Mouse (Mus musculus): ENCODE measurements around the gene Olfr618. TPM values are rescaled to one million over a fixed set of nuclear protein-coding genes. Genes with fewer than 3 reads are reported as not detected.
"Not testable (repeated sequence)": the region's sequence is repeated elsewhere in the genome, so short reads cannot be mapped to it uniquely, and the experiment has no call there.

The Olfr618 gene
- not detected in 2 replicates for polyA plus RNA-seq (2014; fragmentation: Nextera tagmentation; extraction: Ambion mirVana)

DNA sequence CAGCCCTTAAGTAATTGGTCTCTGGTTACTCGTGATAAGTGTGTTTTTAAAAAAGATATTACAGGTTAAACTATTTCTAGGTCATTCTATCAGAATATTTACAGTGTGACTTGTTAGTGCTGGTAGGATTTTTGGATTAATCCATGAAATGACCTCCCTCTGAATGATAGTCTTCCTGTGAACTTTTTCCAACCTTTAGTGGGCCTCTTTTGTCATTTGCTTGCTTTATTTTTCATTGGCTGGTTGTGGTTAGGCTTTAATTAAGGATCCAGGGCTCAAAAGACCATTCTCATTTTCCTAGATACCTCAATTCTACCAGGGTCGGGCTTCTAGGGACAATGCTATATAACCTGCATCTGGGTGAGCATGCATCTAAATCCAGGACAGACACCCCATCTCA, at the start of gene Olfr618:
Gene Olfr618, plus strand, starts transcription at position 301 of the 400 bp plus-strand sequence.
- H3K27me3 ChIP-seq (ENCODE audit: control insufficient read depth, insufficient read depth, low read length): no peaks in the 10 kb centered on the region
- H3K4me1 ChIP-seq (ENCODE audit: control insufficient read depth, insufficient read depth, low read length): no peaks in the 10 kb centered on the region
- no peak within 1 kb of the TSS for H3K9ac ChIP-seq (replicated peaks; ENCODE audit: low read depth, low read length)
- H3K4me2 ChIP-seq (ENCODE audit: low read depth, low read length): no peak within 1 kb of the TSS
- WGBS: 61% methylated on average over 2 of the region's 2 CpGs
- H3K4me3 ChIP-seq (ENCODE audit: low read depth, low read length): no peak within 1 kb of the TSS
- no peaks in the 10 kb centered on the region for H3K9me3 ChIP-seq (ENCODE audit: control insufficient read depth, low read length)
- H3K27ac ChIP-seq (ENCODE audit: low read depth, low read length): no peak within 1 kb of the TSS
- no peaks in the 10 kb centered on the region for H3K36me3 ChIP-seq (ENCODE audit: control insufficient read depth, insufficient read depth, low read length)
- ATAC-seq (ENCODE audit: low read depth): no peak

DNA sequence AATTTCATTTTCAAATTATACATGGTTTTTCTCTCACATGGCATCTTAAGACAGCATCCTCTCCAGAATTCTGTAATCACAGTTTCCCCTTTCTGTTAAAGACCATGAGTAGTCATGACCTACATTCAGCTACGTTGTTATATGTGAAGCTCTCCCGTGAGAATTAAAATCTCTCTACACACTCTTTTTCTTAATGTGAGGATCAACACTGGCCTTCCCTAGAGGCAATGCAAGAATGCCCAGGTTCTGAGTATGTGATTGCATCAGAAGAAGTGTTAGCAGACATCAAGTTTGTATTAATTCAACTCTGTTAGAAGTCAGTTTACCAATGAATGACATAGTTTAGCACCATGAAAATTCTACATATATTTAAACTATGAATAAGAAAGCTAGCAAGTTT, 47.3 kb upstream of the Olfr618 start, which contains the start of gene Olfr612:
Gene Olfr612, minus strand, starts transcription at position 101 of the 400 bp plus-strand sequence.
- H3K4me3 ChIP-seq (ENCODE audit: low read depth, low read length); H3K9ac ChIP-seq (replicated peaks; ENCODE audit: low read depth, low read length); ATAC-seq (ENCODE audit: low read depth); H3K9me3 ChIP-seq (ENCODE audit: control insufficient read depth, low read length); H3K27me3 ChIP-seq (ENCODE audit: control insufficient read depth, insufficient read depth, low read length); H3K36me3 ChIP-seq (ENCODE audit: control insufficient read depth, insufficient read depth, low read length); H3K27ac ChIP-seq (ENCODE audit: low read depth, low read length); H3K4me1 ChIP-seq (ENCODE audit: control insufficient read depth, insufficient read depth, low read length); H3K4me2 ChIP-seq (ENCODE audit: low read depth, low read length): not testable (repeated sequence)
- 85% methylated on average over 2 of the region's 2 CpGs for WGBS

- ATAC-seq (ENCODE audit: low read depth): no peak
- Histone ChIP-seq H3K9me3 (ENCODE audit: control insufficient read depth, low read length) (no peaks in the 10 kb centered on the region), H3K27me3 (ENCODE audit: control insufficient read depth, insufficient read depth, low read length) (no peaks in the 10 kb centered on the region), H3K27ac (ENCODE audit: low read depth, low read length) (no peak within 1 kb of the TSS), H3K36me3 (ENCODE audit: control insufficient read depth, insufficient read depth, low read length) (no peaks in the 10 kb centered on the region), H3K4me3 (ENCODE audit: low read depth, low read length) (no peak within 1 kb of the TSS), H3K4me1 (ENCODE audit: control insufficient read depth, insufficient read depth, low read length) (no peaks in the 10 kb centered on the region), H3K4me2 (ENCODE audit: low read depth, low read length) (no peak within 1 kb of the TSS), H3K9ac (replicated peaks; ENCODE audit: low read depth, low read length) (no peak within 1 kb of the TSS)
- 91% methylated on average over 2 of the region's 2 CpGs for WGBS
Measured at GRCm38 (mm10) chr7:103547774-103548173, 42.1 kb upstream of the Olfr618 start, which contains the start of gene Olfr613. TSS of gene Olfr613 (plus strand) at chr7:103548074.

GRCm38 (mm10) chr7:103555779-103556178, 34.1 kb upstream of the Olfr618 start, which contains the start of gene Olfr615:
TSS of gene Olfr615 (plus strand) at chr7:103556079.
- no peaks in the 10 kb centered on the region for H3K36me3 ChIP-seq (ENCODE audit: control insufficient read depth, insufficient read depth, low read length)
- H3K27ac ChIP-seq (ENCODE audit: low read depth, low read length): no peak within 1 kb of the TSS
- no peak within 1 kb of the TSS for H3K4me2 ChIP-seq (ENCODE audit: low read depth, low read length)
- no peaks in the 10 kb centered on the region for H3K27me3 ChIP-seq (ENCODE audit: control insufficient read depth, insufficient read depth, low read length)
- no peak within 1 kb of the TSS for H3K9ac ChIP-seq (replicated peaks; ENCODE audit: low read depth, low read length)
- no peak for ATAC-seq (ENCODE audit: low read depth)
- no peaks in the 10 kb centered on the region for H3K4me1 ChIP-seq (ENCODE audit: control insufficient read depth, insufficient read depth, low read length)
- no peaks in the 10 kb centered on the region for H3K9me3 ChIP-seq (ENCODE audit: control insufficient read depth, low read length)
- H3K4me3 ChIP-seq (ENCODE audit: low read depth, low read length): no peak within 1 kb of the TSS
- WGBS: 88% methylated on average over 2 of the region's 2 CpGs

GRCm38 (mm10) chr7:103569043-103569442, 20.9 kb upstream of the Olfr618 start, which contains the start of gene Olfr616:
TSS of gene Olfr616 (minus strand) at chr7:103569143.
- Histone ChIP-seq H3K4me1 (ENCODE audit: control insufficient read depth, insufficient read depth, low read length) (no peaks in the 10 kb centered on the region), H3K4me3 (ENCODE audit: low read depth, low read length) (no peak within 1 kb of the TSS), H3K4me2 (ENCODE audit: low read depth, low read length) (no peak within 1 kb of the TSS), H3K9me3 (ENCODE audit: control insufficient read depth, low read length) (no peaks in the 10 kb centered on the region), H3K9ac (replicated peaks; ENCODE audit: low read depth, low read length) (no peak within 1 kb of the TSS), H3K27ac (ENCODE audit: low read depth, low read length) (no peak within 1 kb of the TSS), H3K27me3 (ENCODE audit: control insufficient read depth, insufficient read depth, low read length) (no peaks in the 10 kb centered on the region), H3K36me3 (ENCODE audit: control insufficient read depth, insufficient read depth, low read length) (no peaks in the 10 kb centered on the region)
- WGBS: 76% methylated on average over 3 of the region's 3 CpGs
- ATAC-seq (ENCODE audit: low read depth): no peak

DNA sequence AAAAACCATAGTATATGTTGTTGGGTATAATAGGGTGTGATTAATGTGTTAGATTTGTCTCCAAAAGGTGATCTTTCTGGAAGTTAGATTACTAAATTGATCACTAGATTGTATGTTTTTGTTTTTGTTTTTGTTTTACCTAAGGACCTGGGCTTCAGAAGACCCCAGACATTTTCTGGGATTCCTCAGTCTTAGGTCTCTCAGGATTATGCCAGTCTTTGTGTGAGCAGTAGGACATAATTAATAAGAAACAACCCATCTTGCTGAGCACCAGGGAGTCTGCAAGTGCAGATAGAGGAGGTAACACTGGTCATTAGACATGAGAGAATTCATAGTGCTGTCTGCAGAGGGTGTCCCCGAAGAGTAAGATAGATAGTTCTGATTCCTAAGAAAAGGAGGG, 17.1 kb upstream of the Olfr618 start, which contains the start of gene Olfr617:
Gene Olfr617, plus strand, starts transcription at position 301 of the 400 bp plus-strand sequence.
- WGBS: 88% methylated on average over 1 of the region's 1 CpGs
- H3K4me3 ChIP-seq (ENCODE audit: low read depth, low read length): no peak within 1 kb of the TSS
- H3K27me3 ChIP-seq (ENCODE audit: control insufficient read depth, insufficient read depth, low read length): no peaks in the 10 kb centered on the region
- no peak within 1 kb of the TSS for H3K9ac ChIP-seq (replicated peaks; ENCODE audit: low read depth, low read length)
- H3K4me1 ChIP-seq (ENCODE audit: control insufficient read depth, insufficient read depth, low read length): no peaks in the 10 kb centered on the region
- H3K4me2 ChIP-seq (ENCODE audit: low read depth, low read length): no peak within 1 kb of the TSS
- H3K9me3 ChIP-seq (ENCODE audit: control insufficient read depth, low read length): no peaks in the 10 kb centered on the region
- H3K36me3 ChIP-seq (ENCODE audit: control insufficient read depth, insufficient read depth, low read length): no peaks in the 10 kb centered on the region
- H3K27ac ChIP-seq (ENCODE audit: low read depth, low read length): no peak within 1 kb of the TSS
- no peak for ATAC-seq (ENCODE audit: low read depth)

GRCm38 (mm10) chr7:103600275-103600674, 10.4 kb downstream of the Olfr618 start, which contains the start of gene Olfr619:
TSS of gene Olfr619 (plus strand) at chr7:103600575.
- no peaks in the 10 kb centered on the region for H3K27me3 ChIP-seq (ENCODE audit: control insufficient read depth, insufficient read depth, low read length)
- no peak within 1 kb of the TSS for H3K4me3 ChIP-seq (ENCODE audit: low read depth, low read length)
- no peak within 1 kb of the TSS for H3K27ac ChIP-seq (ENCODE audit: low read depth, low read length)
- no peaks in the 10 kb centered on the region for H3K4me1 ChIP-seq (ENCODE audit: control insufficient read depth, insufficient read depth, low read length)
- no peaks in the 10 kb centered on the region for H3K9me3 ChIP-seq (ENCODE audit: control insufficient read depth, low read length)
- H3K36me3 ChIP-seq (ENCODE audit: control insufficient read depth, insufficient read depth, low read length): no peaks in the 10 kb centered on the region
- H3K9ac ChIP-seq (replicated peaks; ENCODE audit: low read depth, low read length): no peak within 1 kb of the TSS
- no peak within 1 kb of the TSS for H3K4me2 ChIP-seq (ENCODE audit: low read depth, low read length)
- no peak for ATAC-seq (ENCODE audit: low read depth)

- 91% methylated on average over 2 of the region's 2 CpGs for WGBS
- no peaks in the 10 kb centered on the region for H3K4me1 ChIP-seq (ENCODE audit: control insufficient read depth, insufficient read depth, low read length)
- no peak for ATAC-seq (ENCODE audit: low read depth)
- no peak overlapping the region for H3K9ac ChIP-seq (replicated peaks; ENCODE audit: low read depth, low read length)
- H3K4me3 ChIP-seq (ENCODE audit: low read depth, low read length): no peak overlapping the region
- no peak overlapping the region for H3K27ac ChIP-seq (ENCODE audit: low read depth, low read length)
- no peaks in the 10 kb centered on the region for H3K36me3 ChIP-seq (ENCODE audit: control insufficient read depth, insufficient read depth, low read length)
- H3K4me2 ChIP-seq (ENCODE audit: low read depth, low read length): no peak overlapping the region
- no peaks in the 10 kb centered on the region for H3K9me3 ChIP-seq (ENCODE audit: control insufficient read depth, low read length)
- H3K27me3 ChIP-seq (ENCODE audit: control insufficient read depth, insufficient read depth, low read length): no peaks in the 10 kb centered on the region
Measured at GRCm38 (mm10) chr7:103607425-103607824, 17.5 kb downstream of the Olfr618 start.

- H3K9ac ChIP-seq (replicated peaks; ENCODE audit: low read depth, low read length): no peak within 1 kb of the TSS
- H3K9me3 ChIP-seq (ENCODE audit: control insufficient read depth, low read length): no peaks in the 10 kb centered on the region
- H3K27ac ChIP-seq (ENCODE audit: low read depth, low read length): no peak within 1 kb of the TSS
- no peaks in the 10 kb centered on the region for H3K36me3 ChIP-seq (ENCODE audit: control insufficient read depth, insufficient read depth, low read length)
- no peaks in the 10 kb centered on the region for H3K27me3 ChIP-seq (ENCODE audit: control insufficient read depth, insufficient read depth, low read length)
- WGBS: 73% methylated on average over 2 of the region's 2 CpGs
- no peaks in the 10 kb centered on the region for H3K4me1 ChIP-seq (ENCODE audit: control insufficient read depth, insufficient read depth, low read length)
- H3K4me2 ChIP-seq (ENCODE audit: low read depth, low read length): no peak within 1 kb of the TSS
- H3K4me3 ChIP-seq (ENCODE audit: low read depth, low read length): no peak within 1 kb of the TSS
- no peak for ATAC-seq (ENCODE audit: low read depth)
Measured at GRCm38 (mm10) chr7:103612434-103612833, 22.5 kb downstream of the Olfr618 start, which contains the start of gene Olfr620. TSS of gene Olfr620 (minus strand) at chr7:103612534.

Measured in neural tube, embryonic 14.5 days (tissue).